Mouse (Mus musculus) hindbrain, embryonic 12.5 days (tissue): ENCODE results near the gene Tbc1d1. TPM values are rescaled to one million over a fixed set of nuclear protein-coding genes. Genes with fewer than 3 reads are reported as not detected.

ENCODE experiments used
- ATAC-seq: fragments of 200-750 bp; cut with Nextera tagmentation; 2 replicates; pipeline ENCODE4 v1.8.0; 2017; ENCODE audit warnings: moderate TSS enrichment; ENCODE audit not compliant: low FRiP score
- H3K27ac ChIP-seq: fragments of 300-500 bp; sonication (generic); 2 replicates; pipeline ENCODE4 v1.5.1; 2016; ENCODE audit warnings: mild to moderate bottlenecking
- H3K27me3 ChIP-seq: fragments of 300-500 bp; sonication (generic); 2 replicates; pipeline ENCODE4 v1.6.1; 2016; ENCODE audit warnings: mild to moderate bottlenecking
- H3K36me3 ChIP-seq: fragments of 300-500 bp; sonication (generic); 2 replicates; pipeline ENCODE4 v1.6.1; 2016; ENCODE audit warnings: mild to moderate bottlenecking
- H3K4me1 ChIP-seq: fragments of 300-500 bp; sonication (generic); 2 replicates; pipeline ENCODE4 v1.6.1; 2016
- H3K4me2 ChIP-seq: fragments of 300-500 bp; sonication (generic); replicated peaks from 2 replicates; pipeline ENCODE4 v1.6.1; 2016; ENCODE audit warnings: mild to moderate bottlenecking
- H3K4me3 ChIP-seq: fragments of 300-500 bp; sonication (generic); 2 replicates; pipeline ENCODE4 v1.5.1; 2016; ENCODE audit warnings: mild to moderate bottlenecking
- H3K9ac ChIP-seq: fragments of 300-500 bp; sonication (generic); 2 replicates; pipeline ENCODE4 v1.6.1; 2016; ENCODE audit warnings: mild to moderate bottlenecking, moderate library complexity
- H3K9me3 ChIP-seq: fragments of 300-500 bp; sonication (generic); replicated peaks from 2 replicates; pipeline ENCODE4 v1.6.1; 2016; ENCODE audit warnings: mild to moderate bottlenecking
- WGBS: fragments of 180-500 bp; shearing (Covaris S2); methylation state at CpG from one replicate; pipeline ENCODE4 v1.1.7; 2016; 5-methylcytosine and 5-hydroxymethylcytosine counted together
- polyA plus RNA-seq: library from polyadenylated mRNA; unstranded; fragments of >200 nt; fragmentation: Nextera tagmentation; extraction: Ambion mirVana; gene quantifications from 2 replicates; pipeline ENCODE4 v1.2.1, GENCODE M21; 2016

The Tbc1d1 gene
- 23.8 and 24.5 TPM in 2 replicates for polyA plus RNA-seq

GRCm38 (mm10) chr5:64155861-64156550 is at the start of gene Tbc1d1:
Gene Tbc1d1 (plus strand): TSS chr5:64156305.
- Histone ChIP-seq H3K27ac (0 out of 2 replicates have a peak within 1 kb of the TSS, but pooled peaks have one; percentile 12), H3K27me3 (peaks cover 38% of the 10 kb centered on the region), H3K9ac (no peak within 1 kb of the TSS), H3K9me3 (no peaks in the 10 kb centered on the region), H3K4me3 (no peak within 1 kb of the TSS), H3K4me1 (peaks cover 14% of the 10 kb centered on the region), H3K36me3 (no peaks in the 10 kb centered on the region), H3K4me2 (no peak within 1 kb of the TSS)
- ATAC-seq = no peak
- WGBS = 46% methylated on average over 11 of the region's 11 CpGs

GRCm38 (mm10) chr5:64107596-64108289 is 48.4 kb upstream of the Tbc1d1 start:
- Histone ChIP-seq H3K9ac (no peak overlapping the region), H3K36me3 (peaks cover 49% of the 10 kb centered on the region), H3K4me1 (no peaks in the 10 kb centered on the region), H3K9me3 (no peaks in the 10 kb centered on the region), H3K4me3 (no peak overlapping the region), H3K4me2 (no peak overlapping the region), H3K27me3 (no peaks in the 10 kb centered on the region), H3K27ac (no peak overlapping the region)
- ATAC-seq = no peak
- WGBS = 90% methylated on average over 11 of the region's 11 CpGs

GRCm38 (mm10) chr5:64109217-64109616 is 46.9 kb upstream of the Tbc1d1 start:
- 68% methylated on average over 3 of the region's 3 CpGs for WGBS
- Histone ChIP-seq H3K9ac (no peak overlapping the region), H3K4me3 (no peak overlapping the region), H3K4me1 (no peaks in the 10 kb centered on the region), H3K9me3 (no peaks in the 10 kb centered on the region), H3K4me2 (no peak overlapping the region), H3K36me3 (peaks cover 56% of the 10 kb centered on the region), H3K27ac (no peak overlapping the region), H3K27me3 (no peaks in the 10 kb centered on the region)
- no peak for ATAC-seq

- Histone ChIP-seq H3K4me1 (no peaks in the 10 kb centered on the region), H3K36me3 (peaks cover 70% of the 10 kb centered on the region), H3K4me3 (no peak overlapping the region), H3K9me3 (peaks cover 13% of the 10 kb centered on the region), H3K9ac (no peak overlapping the region), H3K4me2 (no peak overlapping the region), H3K27me3 (no peaks in the 10 kb centered on the region), H3K27ac (no peak overlapping the region)
- ATAC-seq = no peak
- 91% methylated on average over 3 of the region's 3 CpGs for WGBS
Measured at GRCm38 (mm10) chr5:64112360-64112759, 43.7 kb upstream of the Tbc1d1 start.

GRCm38 (mm10) chr5:64114210-64114609 is 41.9 kb upstream of the Tbc1d1 start:
- no peak overlapping the region for H3K4me2 ChIP-seq
- no peak overlapping the region for H3K4me3 ChIP-seq
- no peak overlapping the region for H3K27ac ChIP-seq
- peaks cover 13% of the 10 kb centered on the region for H3K9me3 ChIP-seq
- WGBS = 94% methylated on average over 6 of the region's 6 CpGs
- no peak overlapping the region for H3K9ac ChIP-seq
- peaks cover 59% of the 10 kb centered on the region for H3K36me3 ChIP-seq
- no peak for ATAC-seq
- H3K4me1 ChIP-seq = no peaks in the 10 kb centered on the region
- no peaks in the 10 kb centered on the region for H3K27me3 ChIP-seq

GRCm38 (mm10) chr5:64117191-64117590 is 38.9 kb upstream of the Tbc1d1 start:
- peaks cover 44% of the 10 kb centered on the region for H3K36me3 ChIP-seq
- no peaks in the 10 kb centered on the region for H3K27me3 ChIP-seq
- no peak overlapping the region for H3K4me2 ChIP-seq
- H3K27ac ChIP-seq = no peak overlapping the region
- peaks cover 13% of the 10 kb centered on the region for H3K9me3 ChIP-seq
- H3K9ac ChIP-seq = no peak overlapping the region
- no peak overlapping the region for H3K4me3 ChIP-seq
- no peak for ATAC-seq
- WGBS = 67% methylated on average over 1 of the region's 1 CpGs
- no peaks in the 10 kb centered on the region for H3K4me1 ChIP-seq

- Histone ChIP-seq H3K36me3 (peaks cover 17% of the 10 kb centered on the region; the same call in 1 of the 2 replicates), H3K9me3 (no peaks in the 10 kb centered on the region), H3K4me2 (no peak overlapping the region), H3K27me3 (no peaks in the 10 kb centered on the region), H3K27ac (no peak overlapping the region), H3K9ac (no peak overlapping the region), H3K4me1 (no peaks in the 10 kb centered on the region), H3K4me3 (no peak overlapping the region)
- WGBS = 76% methylated on average over 5 of the region's 5 CpGs
- no peak for ATAC-seq
Measured at GRCm38 (mm10) chr5:64125783-64126182, 30.3 kb upstream of the Tbc1d1 start.

GRCm38 (mm10) chr5:64131550-64131949 is 24.6 kb upstream of the Tbc1d1 start:
- no peak for ATAC-seq
- H3K4me3 ChIP-seq = no peak overlapping the region
- no peak overlapping the region for H3K9ac ChIP-seq
- H3K9me3 ChIP-seq = no peaks in the 10 kb centered on the region
- H3K27ac ChIP-seq = no peak overlapping the region
- no peak overlapping the region for H3K4me2 ChIP-seq
- H3K27me3 ChIP-seq = no peaks in the 10 kb centered on the region
- 79% methylated on average over 5 of the region's 5 CpGs for WGBS
- H3K36me3 ChIP-seq = peaks cover 11% of the 10 kb centered on the region; the same call in 1 of the 2 replicates
- H3K4me1 ChIP-seq = no peaks in the 10 kb centered on the region

- H3K4me2 ChIP-seq = no peak overlapping the region
Measured at GRCm38 (mm10) chr5:64133901-64134300, 22.2 kb upstream of the Tbc1d1 start.

GRCm38 (mm10) chr5:64136325-64136724 is 19.8 kb upstream of the Tbc1d1 start:
- no peaks in the 10 kb centered on the region for H3K27me3 ChIP-seq
- WGBS = 79% methylated on average over 5 of the region's 5 CpGs

More at GRCm38 (mm10) chr5:64133901-64134300, 22.2 kb upstream of the Tbc1d1 start:
- WGBS = 88% methylated on average over 4 of the region's 4 CpGs
- no peak for ATAC-seq
- Histone ChIP-seq H3K4me3 (no peak overlapping the region), H3K36me3 (peaks cover 3% of the 10 kb centered on the region; the same call in 1 of the 2 replicates), H3K4me1 (no peaks in the 10 kb centered on the region), H3K27ac (no peak overlapping the region), H3K9ac (no peak overlapping the region), H3K9me3 (no peaks in the 10 kb centered on the region), H3K27me3 (no peaks in the 10 kb centered on the region)

GRCm38 (mm10) chr5:64140202-64140601 is 15.9 kb upstream of the Tbc1d1 start:
- ATAC-seq = no peak
- Histone ChIP-seq H3K9me3 (no peaks in the 10 kb centered on the region), H3K4me3 (no peak overlapping the region), H3K4me2 (no peak overlapping the region), H3K4me1 (no peaks in the 10 kb centered on the region), H3K27me3 (no peaks in the 10 kb centered on the region), H3K9ac (no peak overlapping the region), H3K36me3 (no peaks in the 10 kb centered on the region), H3K27ac (no peak overlapping the region)
- WGBS = 83% methylated on average over 3 of the region's 3 CpGs

More at GRCm38 (mm10) chr5:64136325-64136724, 19.8 kb upstream of the Tbc1d1 start:
- Histone ChIP-seq H3K4me2 (no peak overlapping the region), H3K4me1 (no peaks in the 10 kb centered on the region), H3K9ac (no peak overlapping the region), H3K27ac (no peak overlapping the region), H3K36me3 (no peaks in the 10 kb centered on the region), H3K9me3 (no peaks in the 10 kb centered on the region), H3K4me3 (no peak overlapping the region)
- no peak for ATAC-seq

GRCm38 (mm10) chr5:64144315-64144714 is 11.8 kb upstream of the Tbc1d1 start:
- Histone ChIP-seq H3K27me3 (no peaks in the 10 kb centered on the region; the same call in 1 of the 2 replicates), H3K9ac (no peak overlapping the region), H3K9me3 (no peaks in the 10 kb centered on the region), H3K36me3 (no peaks in the 10 kb centered on the region), H3K4me2 (no peak overlapping the region), H3K4me3 (no peak overlapping the region), H3K4me1 (no peaks in the 10 kb centered on the region), H3K27ac (no peak overlapping the region)
- WGBS = 81% methylated on average over 5 of the region's 5 CpGs
- no peak for ATAC-seq
